Mouse (Mus musculus) kidney, postnatal 10 days (tissue): ENCODE measurements around the gene Ipo13.

Experiments
- DNase-seq: peaks from one replicate; pipeline ENCODE4 v3.0.0; 2021; ENCODE audit warnings: mixed read lengths

The Ipo13 gene

GRCm38 (mm10) chr4:117913421-117913820 is 1.4 kb downstream of the Ipo13 start:
- peak; percentile 71 for DNase-seq

- DNase-seq: no peak
These were observed 2.0 kb downstream of the Ipo13 start for GRCm38 (mm10) chr4:117912685-117913273.

GRCm38 (mm10) chr4:117912131-117912561 is 2.7 kb downstream of the Ipo13 start:
- no peak for DNase-seq

- no peak for DNase-seq
These were observed 5.9 kb downstream of the Ipo13 start for GRCm38 (mm10) chr4:117908834-117909453.

- no peak for DNase-seq
These were observed 8.6 kb downstream of the Ipo13 start for GRCm38 (mm10) chr4:117906196-117906595.

- no peak for DNase-seq
These were observed 10.0 kb downstream of the Ipo13 start for GRCm38 (mm10) chr4:117904761-117905160.

- no peak for DNase-seq
These were observed 10.7 kb downstream of the Ipo13 start for GRCm38 (mm10) chr4:117904094-117904493.

GRCm38 (mm10) chr4:117898111-117898510 is 16.7 kb downstream of the Ipo13 start:
- no peak for DNase-seq

- DNase-seq: no peak
These were observed 18.8 kb downstream of the Ipo13 start for GRCm38 (mm10) chr4:117896031-117896430.

GRCm38 (mm10) chr4:117895339-117895738 is 19.5 kb downstream of the Ipo13 start:
- DNase-seq: no peak

GRCm38 (mm10) chr4:117894601-117895000 is 20.2 kb downstream of the Ipo13 start:
- DNase-seq: no peak

- DNase-seq: peak; percentile 87
These were observed 21.4 kb downstream of the Ipo13 start for GRCm38 (mm10) chr4:117893376-117893775.

- peak; percentile 86 for DNase-seq
These were observed 23.0 kb downstream of the Ipo13 start, which contains the start of gene Dph2 for GRCm38 (mm10) chr4:117891738-117892161. TSS of gene Dph2 (minus strand) at chr4:117892032.

- no peak for DNase-seq
These were observed 24.0 kb downstream of the Ipo13 start for GRCm38 (mm10) chr4:117890750-117891149.

- no peak for DNase-seq
These were observed 24.8 kb downstream of the Ipo13 start for GRCm38 (mm10) chr4:117890031-117890430.

- no peak for DNase-seq
These were observed 25.3 kb downstream of the Ipo13 start for GRCm38 (mm10) chr4:117889471-117889870.

GRCm38 (mm10) chr4:117887920-117888319 is 26.9 kb downstream of the Ipo13 start:
- DNase-seq: no peak

GRCm38 (mm10) chr4:117887133-117887532 is 27.7 kb downstream of the Ipo13 start, which contains the start of gene Atp6v0b:
TSS of gene Atp6v0b (minus strand) at chr4:117887333.
- DNase-seq: peak; percentile 98

- DNase-seq: peak; percentile 54
These were observed 28.2 kb downstream of the Ipo13 start for GRCm38 (mm10) chr4:117886644-117887043.

- no peak for DNase-seq
These were observed 28.8 kb downstream of the Ipo13 start for GRCm38 (mm10) chr4:117885994-117886393.

GRCm38 (mm10) chr4:117885093-117885492 is 29.7 kb downstream of the Ipo13 start:
- DNase-seq: no peak

- DNase-seq: no peak
These were observed 30.7 kb downstream of the Ipo13 start for GRCm38 (mm10) chr4:117884146-117884545.

GRCm38 (mm10) chr4:117882701-117883691 is 31.8 kb downstream of the Ipo13 start, which contains the start of gene B4galt2:
TSS of gene B4galt2 (minus strand) at chr4:117883487.
- peak; percentile 79 for DNase-seq
